Mouse (Mus musculus) kidney, postnatal 4 days (tissue): ENCODE data around the gene Erbb3.

Source experiments
- DNase-seq, 2 experiments: peaks; one replicate each; pipeline ENCODE4 v3.0.0; 2021; ENCODE audit warnings: mixed read lengths in 2 of 2

Gene Erbb3

DNA sequence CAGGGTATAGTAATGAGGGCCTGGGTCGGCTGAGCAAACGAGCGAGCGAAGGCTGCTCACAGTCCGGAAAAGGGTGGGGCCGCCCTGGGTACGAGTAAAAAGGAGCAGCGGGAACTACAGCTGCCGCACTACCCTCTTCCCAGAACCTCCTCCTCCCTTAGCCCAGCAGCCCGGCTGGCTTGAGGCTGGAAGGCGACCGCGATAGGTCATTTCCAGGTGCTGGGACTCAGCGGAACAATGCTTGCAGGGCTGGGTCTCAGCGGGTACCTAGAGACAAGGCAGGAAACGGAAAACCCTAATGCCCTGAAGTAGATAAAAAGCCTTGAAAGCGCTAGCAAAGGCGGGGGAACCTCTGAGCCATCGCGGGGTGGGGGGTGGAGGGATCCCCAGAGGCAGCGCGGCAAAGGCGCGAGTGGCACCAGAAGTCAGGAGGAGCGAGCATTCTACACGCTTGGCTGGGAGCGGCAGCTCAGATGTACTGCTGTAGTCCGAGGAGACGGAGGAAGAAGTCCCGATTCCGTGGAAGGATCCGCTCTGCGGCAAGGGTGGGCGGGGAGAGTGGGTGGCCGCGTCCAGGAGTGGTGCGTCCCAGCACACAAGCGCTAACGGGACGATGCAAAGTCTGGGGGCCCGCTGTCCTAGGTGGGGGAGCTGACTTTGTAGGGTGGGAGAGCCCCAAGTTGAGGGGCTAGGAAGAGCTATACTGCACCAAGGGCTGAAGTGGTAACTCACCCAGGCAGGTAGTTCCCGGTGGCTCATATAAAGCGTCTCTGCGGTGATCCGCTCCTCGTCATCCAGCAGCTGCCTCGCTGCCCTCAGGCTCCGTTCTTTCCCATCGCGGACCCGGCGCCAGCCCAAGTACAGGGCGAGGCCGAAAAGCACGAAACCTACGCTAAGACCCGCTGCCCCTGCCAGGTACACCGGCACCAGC lies 64.5 kb downstream of the Erbb3 start:
- peak; percentile 72 to 84 for DNase-seq

DNA sequence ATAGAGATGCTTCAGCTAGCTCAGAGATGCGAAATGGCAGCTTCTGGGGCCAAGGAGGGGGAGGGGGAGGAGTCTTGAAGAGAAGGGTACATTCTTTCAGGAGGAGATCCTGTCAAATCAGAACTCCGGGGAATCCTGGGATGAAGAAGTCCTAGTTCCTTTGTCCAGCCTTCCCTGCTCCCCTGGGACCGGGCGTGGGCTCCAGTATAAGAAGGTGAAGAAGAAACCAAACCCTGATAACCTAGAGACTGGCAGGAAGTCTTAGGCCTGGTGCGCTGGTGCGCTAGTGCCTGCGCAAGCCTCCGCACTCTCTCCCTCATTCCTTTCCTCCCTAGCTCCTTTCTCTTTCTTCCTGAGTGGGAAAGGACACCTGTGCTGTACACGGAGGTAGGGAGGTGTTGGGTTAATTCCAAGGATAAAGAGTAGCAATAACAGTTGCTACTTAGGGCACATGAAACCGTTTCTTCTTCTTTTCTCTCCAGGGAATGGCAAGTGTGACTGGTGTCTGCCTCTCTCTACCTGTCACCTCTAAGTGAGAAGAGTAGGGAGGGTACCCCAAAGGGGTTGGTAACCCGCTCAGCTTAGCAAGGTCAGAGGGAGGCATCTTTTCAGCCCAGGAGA lies 65.2 kb downstream of the Erbb3 start:
- no peak for DNase-seq

DNA sequence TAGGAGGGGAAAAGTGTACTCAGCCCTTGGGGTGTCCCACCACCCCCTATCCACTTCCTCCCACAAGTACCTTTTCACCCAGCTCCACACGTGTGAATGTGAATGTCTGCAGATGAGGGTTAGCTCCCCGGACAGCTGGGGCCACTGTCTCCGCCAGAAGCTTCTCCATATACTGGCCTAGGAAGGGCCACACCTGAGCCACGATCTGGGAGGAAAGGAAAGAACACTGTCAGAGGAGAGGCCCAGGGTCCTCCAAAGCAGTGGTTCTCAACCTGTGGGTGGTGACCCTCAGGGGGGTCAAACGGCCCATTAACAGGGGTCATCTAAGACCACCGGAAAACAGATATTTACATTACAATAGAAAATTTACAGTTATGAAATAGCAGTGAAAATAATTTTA lies 67.1 kb downstream of the Erbb3 start:
- DNase-seq, result no peak

DNA sequence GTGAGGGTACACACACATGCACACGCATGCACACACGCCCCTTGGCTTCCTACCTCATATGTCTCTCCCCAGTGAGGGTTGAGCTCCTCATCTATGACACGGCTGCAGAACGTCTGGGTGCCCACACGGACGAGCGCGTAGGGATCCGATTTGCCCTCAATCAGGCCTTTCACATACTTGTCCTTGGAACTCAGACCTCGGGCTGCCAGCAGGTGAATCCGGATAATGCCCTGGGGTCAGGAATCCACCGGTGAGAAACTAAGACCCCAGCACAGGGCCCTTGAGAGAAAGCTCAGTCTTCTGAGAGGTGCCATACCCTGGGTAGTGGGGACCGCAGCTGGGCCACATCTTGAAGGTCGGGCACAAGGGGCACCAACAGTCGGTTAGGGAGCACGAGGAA lies 68.9 kb downstream of the Erbb3 start:
- DNase-seq, result no peak

DNA sequence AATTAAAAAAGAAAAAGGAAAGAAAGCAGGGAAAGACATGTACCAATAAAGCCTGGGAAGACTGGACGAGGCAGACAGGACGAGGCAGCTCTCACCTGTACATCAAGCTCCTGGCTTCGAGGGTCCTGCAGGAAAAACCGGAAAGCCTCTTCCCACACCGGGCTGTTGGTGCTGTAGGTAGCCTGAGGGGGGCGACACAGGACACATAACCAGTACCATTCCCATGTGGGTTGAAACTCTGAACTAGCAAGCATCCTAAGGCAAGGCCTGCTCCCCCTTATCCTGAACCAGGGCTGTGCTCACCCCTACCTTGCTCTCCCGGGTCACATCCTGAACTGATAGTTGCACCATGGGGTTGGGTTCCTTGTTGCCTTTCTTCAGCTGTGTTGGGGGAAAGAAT lies 70.6 kb downstream of the Erbb3 start:
- DNase-seq, result peak; percentile 60 to 70
